Mouse (Mus musculus): ENCODE data around the gene Tmem266. TPM values are rescaled to one million over a fixed set of nuclear protein-coding genes. Genes with fewer than 3 reads are reported as not detected.

The Tmem266 gene
- total RNA-seq, 1 experiment from 2014 or later = not detected

DNA sequence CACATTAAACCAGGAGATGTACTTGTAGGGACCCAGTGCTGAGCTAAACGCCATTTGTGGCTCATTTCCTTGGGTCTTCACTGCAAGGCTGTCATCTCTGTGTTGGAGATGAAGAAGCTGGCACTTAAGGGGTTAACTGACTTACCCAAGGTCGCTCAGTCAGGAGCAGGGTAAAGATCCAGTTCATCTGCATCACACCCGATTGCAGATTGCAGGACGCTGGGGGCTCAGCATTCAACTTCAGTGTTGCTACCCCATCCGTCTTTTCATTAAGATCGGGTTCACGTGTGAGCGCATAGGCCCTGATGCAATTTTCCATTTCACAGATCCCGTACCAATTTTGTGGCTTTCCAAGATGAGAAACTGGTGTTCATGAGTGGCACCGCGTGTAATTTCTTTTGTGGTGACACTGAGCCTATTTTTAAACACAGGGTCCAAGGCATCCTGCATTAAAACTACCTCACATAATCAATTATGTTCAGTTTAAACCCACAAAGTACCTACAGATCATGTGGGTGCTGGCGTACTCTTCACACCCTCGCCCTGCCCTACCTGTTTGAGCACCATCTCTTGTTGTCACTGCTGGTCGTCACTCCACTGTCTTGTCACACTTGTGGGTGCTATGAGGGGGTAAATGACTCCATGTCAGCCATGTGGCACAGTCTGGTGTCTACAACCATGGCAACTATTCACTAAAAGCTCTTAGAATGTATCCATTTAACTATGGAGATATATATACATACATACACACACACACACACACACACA is 1.6 kb downstream of the Tmem266 start:
- ATAC-seq (replicated peaks; ENCODE audit: low read depth, poor library complexity, severe bottlenecking) = no peak

GRCm38 (mm10) chr9:55329401-55329800 is 2.7 kb downstream of the Tmem266 start:
- no peak for ATAC-seq (replicated peaks; ENCODE audit: low read depth, poor library complexity, severe bottlenecking)

GRCm38 (mm10) chr9:55332476-55332875 is 5.8 kb downstream of the Tmem266 start:
- ATAC-seq (replicated peaks; ENCODE audit: low read depth, poor library complexity, severe bottlenecking) = no peak

DNA sequence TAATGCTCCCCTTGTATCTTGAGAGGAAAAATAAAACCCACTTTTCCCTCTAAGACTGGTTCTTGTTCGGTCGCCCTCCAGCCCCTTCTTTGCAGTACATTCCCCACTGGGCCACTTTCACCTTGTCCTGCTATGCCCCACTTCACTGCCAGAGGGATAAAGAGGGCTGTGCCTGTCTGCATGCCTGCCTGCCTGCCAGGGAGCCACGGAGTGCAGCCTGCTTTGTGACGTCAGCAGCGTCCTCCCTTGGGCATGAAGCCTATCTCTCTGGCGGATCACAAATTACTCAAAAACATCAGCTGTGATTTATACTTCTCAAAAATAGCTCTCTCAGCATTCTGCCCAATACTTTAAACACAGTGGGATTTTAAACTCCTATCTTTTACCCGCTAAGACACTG is 6.2 kb downstream of the Tmem266 start:
- ATAC-seq (replicated peaks; ENCODE audit: low read depth, poor library complexity, severe bottlenecking) = no peak

DNA sequence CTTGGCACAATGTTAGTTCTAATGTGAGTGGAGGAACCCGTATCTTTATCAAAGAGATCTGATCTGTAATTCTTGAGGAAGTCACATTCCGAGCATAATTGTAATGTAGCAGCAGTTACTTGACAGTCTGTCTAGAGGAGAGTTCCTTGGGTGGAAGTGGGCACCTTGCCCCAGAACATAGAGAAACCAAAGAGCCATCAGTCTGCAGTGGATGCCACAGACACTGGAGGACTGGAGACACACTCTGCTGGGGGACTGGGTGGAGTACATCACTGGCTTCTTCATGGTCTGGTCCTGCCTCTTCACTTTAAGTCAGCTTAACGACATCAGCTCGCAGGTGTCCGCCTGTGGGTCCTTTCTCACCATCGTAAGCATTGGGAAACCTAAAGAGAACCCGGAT is 17.5 kb downstream of the Tmem266 start:
- no peak for ATAC-seq (replicated peaks; ENCODE audit: low read depth, poor library complexity, severe bottlenecking)

GRCm38 (mm10) chr9:55345332-55345731 is 18.6 kb downstream of the Tmem266 start:
- no peak for ATAC-seq (replicated peaks; ENCODE audit: low read depth, poor library complexity, severe bottlenecking)

GRCm38 (mm10) chr9:55348664-55349063 is 22.0 kb downstream of the Tmem266 start:
- no peak for ATAC-seq (replicated peaks; ENCODE audit: low read depth, poor library complexity, severe bottlenecking)

DNA sequence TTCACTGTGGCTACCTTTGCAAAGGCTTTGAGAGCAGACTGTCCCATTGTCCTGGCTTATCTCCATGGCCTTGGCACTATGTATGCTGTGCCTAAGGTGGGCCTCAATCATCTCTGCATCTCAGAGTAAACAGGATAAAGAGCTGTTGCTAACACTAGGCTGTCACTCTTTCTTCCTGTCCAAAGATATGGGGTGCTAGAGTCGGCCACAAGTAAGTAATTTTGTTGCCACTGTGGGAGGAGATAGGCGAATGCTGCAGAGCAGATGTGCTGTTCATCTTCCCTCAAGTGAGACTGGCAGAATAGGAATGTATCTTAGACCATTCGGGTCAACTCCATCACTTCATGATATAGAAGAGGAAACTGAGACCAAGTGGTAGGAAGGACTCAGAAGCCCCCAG is 28.0 kb downstream of the Tmem266 start:
- ATAC-seq (replicated peaks; ENCODE audit: low read depth, poor library complexity, severe bottlenecking) = no peak

DNA sequence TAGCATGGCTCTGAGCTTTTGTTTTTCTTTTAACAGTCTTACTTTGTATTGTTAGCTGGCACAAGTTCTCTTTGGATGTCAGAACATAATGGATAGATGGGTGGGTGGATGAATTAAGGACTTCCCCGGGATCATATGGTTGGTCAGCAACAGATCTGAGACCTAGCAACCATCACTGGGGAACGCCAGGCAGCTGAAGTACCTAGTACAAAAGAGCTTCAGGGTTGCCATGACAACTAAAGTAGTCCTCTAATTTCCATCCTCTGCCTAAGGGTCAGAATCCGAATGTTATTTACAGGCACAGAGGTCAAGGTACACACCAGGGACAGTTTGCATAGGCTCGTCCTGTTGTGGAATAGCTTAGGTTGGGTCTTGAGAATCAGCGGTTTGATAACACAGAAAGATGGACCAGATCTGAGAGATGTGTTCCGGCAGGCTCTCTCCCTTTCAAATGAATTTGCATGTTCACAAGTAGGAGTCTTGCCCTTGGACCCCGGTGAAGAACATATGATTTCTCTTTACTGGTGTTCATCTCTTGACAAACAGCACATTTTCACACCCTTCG is 28.6 kb downstream of the Tmem266 start:
- no peak for ATAC-seq (replicated peaks; ENCODE audit: low read depth, poor library complexity, severe bottlenecking)

- ATAC-seq (replicated peaks; ENCODE audit: low read depth, poor library complexity, severe bottlenecking) = no peak
Measured at GRCm38 (mm10) chr9:55357164-55357563, 30.5 kb downstream of the Tmem266 start.

DNA sequence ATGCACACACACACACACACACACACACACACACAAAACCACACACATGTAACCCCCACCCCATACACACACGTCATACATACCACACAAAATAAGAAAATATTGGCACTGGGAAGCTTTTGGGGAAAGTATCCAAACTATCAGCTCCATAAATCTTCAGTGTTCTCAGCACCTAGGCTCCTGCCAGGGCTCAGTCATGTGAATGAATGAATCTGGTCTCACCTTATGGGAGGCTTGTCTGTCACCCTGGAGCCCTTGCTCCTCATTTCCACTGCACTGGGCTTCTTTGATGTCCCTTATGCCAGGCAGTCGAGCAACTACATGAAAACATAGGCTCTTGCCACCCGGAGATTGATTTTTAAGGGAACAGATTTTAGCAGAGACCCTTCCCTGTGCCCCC is 33.7 kb downstream of the Tmem266 start:
- ATAC-seq (replicated peaks; ENCODE audit: low read depth, poor library complexity, severe bottlenecking) = no peak

DNA sequence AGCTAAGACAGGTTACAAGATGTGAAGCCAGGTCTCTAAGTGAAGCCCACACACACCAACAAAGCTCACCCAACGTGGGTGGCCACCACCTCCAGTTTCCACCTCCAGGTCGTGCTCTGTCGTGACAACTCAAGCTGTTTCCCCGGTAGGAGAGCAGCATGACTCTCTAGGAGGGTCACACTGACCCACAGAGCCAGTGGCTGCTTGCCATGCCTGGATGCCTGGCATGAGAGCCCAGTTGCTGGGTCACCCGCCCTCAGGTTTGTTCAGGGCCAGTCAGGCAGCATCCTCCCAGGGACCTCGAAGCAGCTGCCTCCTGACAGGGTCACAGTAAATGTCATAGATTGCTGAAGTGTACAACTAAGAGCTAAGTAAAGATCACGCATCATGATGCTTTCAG is 34.1 kb downstream of the Tmem266 start:
- ATAC-seq (replicated peaks; ENCODE audit: low read depth, poor library complexity, severe bottlenecking) = no peak

- no peak for ATAC-seq (replicated peaks; ENCODE audit: low read depth, poor library complexity, severe bottlenecking)
Measured at GRCm38 (mm10) chr9:55361969-55362368, 35.3 kb downstream of the Tmem266 start.

DNA sequence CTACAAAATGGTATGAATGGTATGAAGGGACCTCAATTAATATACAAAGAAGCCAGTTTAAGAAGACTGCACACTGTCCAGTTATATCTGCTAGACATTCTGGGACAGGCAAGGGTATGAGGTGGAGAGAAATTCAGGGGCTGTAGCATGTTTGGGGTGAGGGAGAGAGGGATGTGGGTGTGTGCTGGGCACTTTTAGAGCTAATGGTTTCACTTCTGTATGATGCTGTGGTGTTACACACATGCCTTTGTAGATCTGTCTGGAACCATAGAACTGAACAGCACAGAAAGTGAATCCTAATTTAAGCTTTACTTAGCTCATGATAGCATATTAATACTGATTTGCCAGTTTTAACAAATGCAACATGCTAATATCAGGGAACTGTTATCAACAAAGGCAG is 37.0 kb downstream of the Tmem266 start:
- ATAC-seq (replicated peaks; ENCODE audit: low read depth, poor library complexity, severe bottlenecking) = no peak

DNA sequence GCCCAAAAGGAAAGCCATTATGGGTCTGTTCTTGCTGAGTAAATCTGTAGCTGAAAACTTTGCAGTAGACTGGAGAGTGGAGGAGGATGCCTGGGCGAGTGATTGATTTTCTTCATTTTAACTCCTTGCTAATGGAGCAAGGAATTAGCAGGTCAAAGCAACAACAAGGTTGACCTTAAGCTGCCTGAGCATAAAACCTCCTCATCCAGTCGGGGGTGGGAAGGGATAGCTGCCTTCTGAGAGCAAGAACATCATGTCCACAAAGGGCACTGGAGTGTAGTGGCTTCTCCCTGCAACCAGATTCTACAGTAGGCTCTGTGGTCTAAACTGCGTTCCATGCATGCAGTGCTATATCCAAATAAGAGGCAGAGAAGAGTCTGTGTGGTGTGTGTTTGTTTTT is 41.3 kb downstream of the Tmem266 start:
- ATAC-seq (replicated peaks; ENCODE audit: low read depth, poor library complexity, severe bottlenecking) = no peak

- ATAC-seq (replicated peaks; ENCODE audit: low read depth, poor library complexity, severe bottlenecking) = no peak
Measured at GRCm38 (mm10) chr9:55371908-55372307, 45.2 kb downstream of the Tmem266 start.

DNA sequence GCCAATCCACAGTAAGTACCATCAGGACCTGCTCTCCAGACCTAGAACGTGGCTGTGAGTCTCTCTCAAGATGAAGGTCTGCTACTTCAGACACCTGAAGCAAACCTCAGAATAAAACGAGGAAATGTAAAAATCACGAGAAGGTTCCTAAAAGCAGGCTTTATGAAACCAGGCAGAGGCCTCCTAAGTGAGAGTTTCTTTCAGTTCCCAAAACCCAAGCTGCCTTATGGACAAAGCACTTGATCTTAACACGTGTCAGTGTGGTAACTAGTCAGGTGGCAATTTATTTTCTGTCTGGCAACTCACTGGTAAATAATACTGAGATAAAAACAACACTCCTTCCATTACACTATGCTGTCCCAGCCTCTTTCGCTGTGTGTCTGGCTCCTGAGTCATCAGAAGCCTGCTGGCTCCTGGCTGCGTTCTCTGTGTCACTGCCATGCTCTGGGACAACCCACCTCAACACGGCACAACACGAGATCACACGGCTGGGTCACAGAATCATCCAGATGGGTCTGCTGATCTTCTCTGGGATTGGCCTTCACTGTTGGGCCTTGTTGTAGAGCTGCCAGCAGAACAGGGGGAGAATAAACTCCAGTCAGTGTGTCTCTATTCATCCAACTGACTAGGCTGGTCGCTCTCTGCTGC is 51.0 kb downstream of the Tmem266 start:
- peak; percentile 54 for ATAC-seq (replicated peaks; ENCODE audit: low read depth, poor library complexity, severe bottlenecking)

DNA sequence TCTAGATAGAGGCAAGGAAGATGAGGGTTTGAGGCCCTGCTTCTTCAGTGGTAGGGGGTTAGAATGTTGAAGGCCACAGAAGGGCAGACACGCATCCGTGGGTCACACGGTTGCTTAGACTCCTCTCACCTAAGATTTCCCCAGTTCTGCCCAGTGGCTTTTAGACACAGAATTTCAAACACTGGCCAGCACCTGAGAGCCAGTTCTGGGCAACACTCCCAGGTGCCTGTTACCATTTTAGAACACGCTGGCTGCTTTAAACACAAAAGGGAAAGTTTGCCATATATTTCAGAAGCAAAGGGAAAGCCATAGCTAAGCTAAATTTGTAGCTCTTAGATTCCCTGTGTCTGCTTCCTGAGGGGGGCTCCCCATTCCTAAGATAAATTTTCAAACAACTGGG is 54.7 kb downstream of the Tmem266 start:
- no peak for ATAC-seq (replicated peaks; ENCODE audit: low read depth, poor library complexity, severe bottlenecking)

- ATAC-seq (replicated peaks; ENCODE audit: low read depth, poor library complexity, severe bottlenecking) = peak; percentile 83
Measured at GRCm38 (mm10) chr9:55382441-55382840, 55.7 kb downstream of the Tmem266 start.

GRCm38 (mm10) chr9:55386117-55386516 is 59.4 kb downstream of the Tmem266 start:
- ATAC-seq (replicated peaks; ENCODE audit: low read depth, poor library complexity, severe bottlenecking) = no peak

GRCm38 (mm10) chr9:55387862-55388505 is 61.3 kb downstream of the Tmem266 start:
- peak; percentile 72 for ATAC-seq (replicated peaks; ENCODE audit: low read depth, poor library complexity, severe bottlenecking)
